Mouse (Mus musculus) liver, postnatal 0 days (tissue): ENCODE measurements at regions not wholly inside any gene's neighbourhood (a gene's known extent, or its start where the extent isn't known, plus 50 kb on each side); places are given as distances from the start of the nearest gene placed in this dataset.

ENCODE experiments used
- CTCF ChIP-seq: sonication (generic); IDR thresholded peaks from 2 replicates; pipeline ENCODE4 v1.5.1; 2016; ENCODE audit warnings: antibody characterized with exemption, low read depth
- EP300 ChIP-seq: IDR thresholded peaks from 2 replicates; pipeline ENCODE4 v1.6.1; 2016; ENCODE audit warnings: antibody characterized with exemption, low read depth, mild to moderate bottlenecking

GRCm38 (mm10) chr5:4308514-4308913, 116.3 kb downstream of the Mterf1b start:
- no peak for TF ChIP-seq CTCF
- TF ChIP-seq EP300: no peak
